Mouse (Mus musculus) adrenal gland, postnatal 14 days (tissue): ENCODE results near the gene Ube2n. TPM values are rescaled to one million over a fixed set of nuclear protein-coding genes. Genes with fewer than 3 reads are reported as not detected.

Experiments
- DNase-seq: peaks from one replicate; pipeline ENCODE4 v3.0.0; 2021; ENCODE audit warnings: mixed read lengths
- microRNA-seq, 2 experiments: library from miRNA; unstranded; fragments of <30 nt; microRNA quantifications; one replicate each; pipeline ENCODE4 v1.2.0; 2021
- total RNA-seq: library from RNA; stranded (reverse); gene quantifications from 2 replicates; pipeline ENCODE4 v1.2.3, GENCODE M21; 2021

Gene Ube2n
- total RNA-seq, 1 experiment from 2014 or later, result 134 TPM

- no peak for DNase-seq
Measured at GRCm38 (mm10) chr10:95594414-95594813, 79.5 kb downstream of the Ube2n start.

Small RNA genes within 50 kb of the gene (microRNA-seq; reads per million reads assigned to microRNA genes)
- 8.8 to 10.2 reads per million in 2 experiments for gene Mir3058

Other genes with a start within 250 kb of the Ube2n start
- 11.7 and 13.5 TPM in 2 replicates for gene Cradd, start 191.0 kb upstream of the Ube2n start, total RNA-seq
- 18.2 and 24.5 TPM in 2 replicates for gene Socs2, start 98.0 kb upstream of the Ube2n start, total RNA-seq
- gene Mrpl42, start 13.2 kb upstream of the Ube2n start, total RNA-seq, result 178 and 191 TPM in 2 replicates
- gene Nudt4, start 49.0 kb downstream of the Ube2n start, total RNA-seq, result 103 and 113 TPM in 2 replicates
- gene Anapc15-ps, start 158.3 kb downstream of the Ube2n start, total RNA-seq, result not detected in 2 replicates